Mouse (Mus musculus) testis, adult 2 months (tissue): Measurements from ENCODE around the gene Epn2. TPM values are rescaled to one million over a fixed set of nuclear protein-coding genes. Genes with fewer than 3 reads are reported as not detected.

Experiments
- H3K27ac ChIP-seq: fragments of 200-500 bp; 2 replicates; pipeline ENCODE4 v1.5.1; 2012; ENCODE audit warnings: low read depth, low read length; ENCODE audit not compliant: control insufficient read depth, insufficient read depth
- H3K27me3 ChIP-seq: fragments of 200-500 bp; 2 replicates; pipeline ENCODE4 v1.6.1; 2012; ENCODE audit warnings: mild to moderate bottlenecking, low read length, moderate library complexity; ENCODE audit not compliant: control insufficient read depth, insufficient read depth
- H3K36me3 ChIP-seq: fragments of 200-500 bp; 2 replicates; pipeline ENCODE4 v1.6.1; 2012; ENCODE audit warnings: mild to moderate bottlenecking, low read length; ENCODE audit not compliant: control insufficient read depth, insufficient read depth
- H3K4me1 ChIP-seq: fragments of 200-500 bp; 2 replicates; pipeline ENCODE4 v1.6.1; 2012; ENCODE audit warnings: low read length; ENCODE audit not compliant: control insufficient read depth, insufficient read depth
- H3K4me3 ChIP-seq: fragments of 200-500 bp; 2 replicates; pipeline ENCODE4 v1.5.1; 2012; ENCODE audit warnings: low read depth, mild to moderate bottlenecking, low read length, moderate library complexity, mixed read lengths; ENCODE audit not compliant: control insufficient read depth
- CTCF ChIP-seq: fragments of 200-500 bp; IDR thresholded peaks from 2 replicates; pipeline ENCODE4 v1.5.1; 2012; ENCODE audit warnings: low read depth, mild to moderate bottlenecking, inconsistent platforms, low read length, moderate library complexity; ENCODE audit not compliant: control insufficient read depth, insufficient read depth, insufficient replicate concordance
- POLR2A ChIP-seq: fragments of 200-500 bp; IDR thresholded peaks from 2 replicates; pipeline ENCODE4 v1.6.1; 2012; ENCODE audit warnings: low read depth, mild to moderate bottlenecking, inconsistent platforms, low read length, moderate library complexity; ENCODE audit not compliant: control insufficient read depth
- polyA plus RNA-seq: library from polyadenylated mRNA; depleted of rRNA; stranded (reverse); fragments of >200 nt; gene quantifications from 2 replicates; pipeline ENCODE4 v1.2.3, GENCODE M21; 2012

Gene Epn2
- polyA plus RNA-seq, 1 experiment = 18.3 TPM

- H3K4me3 ChIP-seq = peak within 1 kb of the TSS; percentile 8
- H3K27ac ChIP-seq = peak within 1 kb of the TSS; percentile 68
- no peak for TF ChIP-seq POLR2A
- no peak for TF ChIP-seq CTCF
- H3K36me3 ChIP-seq = no peaks in the 10 kb centered on the region
- peaks cover 12% of the 10 kb centered on the region for H3K4me1 ChIP-seq
- no peaks in the 10 kb centered on the region for H3K27me3 ChIP-seq
Measured at GRCm38 (mm10) chr11:61484613-61485540, 94.6 kb downstream of the Epn2 start, which contains the start of gene Mfap4. Gene Mfap4, plus strand, starts transcription at chr11:61485431.

GRCm38 (mm10) chr11:61484256-61484612 lies 95.3 kb downstream of the Epn2 start:
- Histone ChIP-seq H3K27ac (no peak overlapping the region), H3K4me1 (peaks cover 12% of the 10 kb centered on the region), H3K36me3 (no peaks in the 10 kb centered on the region), H3K27me3 (no peaks in the 10 kb centered on the region), H3K4me3 (no peak overlapping the region)
- TF ChIP-seq CTCF (no peak), POLR2A (no peak)

GRCm38 (mm10) chr11:61483226-61483845 lies 96.2 kb downstream of the Epn2 start:
- no peaks in the 10 kb centered on the region for H3K27me3 ChIP-seq
- H3K27ac ChIP-seq = no peak overlapping the region
- TF ChIP-seq POLR2A (no peak), CTCF (no peak)
- H3K4me1 ChIP-seq = peaks cover 12% of the 10 kb centered on the region
- no peaks in the 10 kb centered on the region for H3K36me3 ChIP-seq
- no peak overlapping the region for H3K4me3 ChIP-seq

GRCm38 (mm10) chr11:61481239-61482090 lies 98.0 kb downstream of the Epn2 start:
- no peak overlapping the region for H3K27ac ChIP-seq
- H3K4me1 ChIP-seq = peaks cover 17% of the 10 kb centered on the region
- no peaks in the 10 kb centered on the region for H3K27me3 ChIP-seq
- no peak for TF ChIP-seq CTCF
- TF ChIP-seq POLR2A = no peak
- no peak overlapping the region for H3K4me3 ChIP-seq
- H3K36me3 ChIP-seq = no peaks in the 10 kb centered on the region

- no peak overlapping the region for H3K27ac ChIP-seq
- TF ChIP-seq CTCF = no peak
- TF ChIP-seq POLR2A = no peak
Measured at GRCm38 (mm10) chr11:61478788-61479187, 100.7 kb downstream of the Epn2 start.

GRCm38 (mm10) chr11:61477566-61478508 lies 101.7 kb downstream of the Epn2 start:
- Histone ChIP-seq H3K4me1 (peaks cover 6% of the 10 kb centered on the region), H3K27me3 (no peaks in the 10 kb centered on the region), H3K4me3 (no peak overlapping the region), H3K27ac (no peak overlapping the region), H3K36me3 (no peaks in the 10 kb centered on the region)
- TF ChIP-seq CTCF (no peak), POLR2A (no peak)

More at GRCm38 (mm10) chr11:61478788-61479187, 100.7 kb downstream of the Epn2 start:
- no peaks in the 10 kb centered on the region for H3K27me3 ChIP-seq
- H3K4me1 ChIP-seq = peaks cover 6% of the 10 kb centered on the region
- H3K36me3 ChIP-seq = no peaks in the 10 kb centered on the region
- H3K4me3 ChIP-seq = no peak overlapping the region
